Mouse (Mus musculus): ENCODE results near the gene Dhrs7c.

The Dhrs7c gene
- long read RNA-seq, experiment 1, result 0 reads
- long read RNA-seq, experiment 2, result 0 reads

- intact Hi-C loops (cut with DNase I), result no loop called here
These were observed at the start of gene Dhrs7c for GRCm38 (mm10) chr11:67797931-67798330. TSS of gene Dhrs7c (plus strand) at chr11:67798187.

GRCm38 (mm10) chr11:67756287-67756686 lies 41.7 kb upstream of the Dhrs7c start:
- intact Hi-C loops (cut with DNase I), result no loop called here

GRCm38 (mm10) chr11:67757373-67758167 lies 40.4 kb upstream of the Dhrs7c start:
- intact Hi-C loops (cut with DNase I), result no loop called here

GRCm38 (mm10) chr11:67771053-67771452 lies 26.9 kb upstream of the Dhrs7c start, which contains the start of gene Glp2r:
TSS of gene Glp2r (minus strand) at chr11:67771153.
- intact Hi-C loops (cut with DNase I), result no loop called here

GRCm38 (mm10) chr11:67771691-67772090 lies 26.3 kb upstream of the Dhrs7c start:
- intact Hi-C loops (cut with DNase I), result no loop called here

- intact Hi-C loops (cut with DNase I), result no loop called here
These were observed 25.4 kb upstream of the Dhrs7c start for GRCm38 (mm10) chr11:67772577-67772976.

- intact Hi-C loops (cut with DNase I), result no loop called here
These were observed 23.6 kb upstream of the Dhrs7c start, which contains the start of gene Gsg1l2 for GRCm38 (mm10) chr11:67774379-67774778. TSS of gene Gsg1l2 (plus strand) at chr11:67774608.

GRCm38 (mm10) chr11:67790182-67790581 lies 7.8 kb upstream of the Dhrs7c start:
- intact Hi-C loops (cut with DNase I), result no loop called here

GRCm38 (mm10) chr11:67800130-67800723 lies 2.2 kb downstream of the Dhrs7c start:
- intact Hi-C loops (cut with DNase I), result no loop called here

- intact Hi-C loops (cut with DNase I), result no loop called here
These were observed 3.2 kb downstream of the Dhrs7c start for GRCm38 (mm10) chr11:67801169-67801568.

GRCm38 (mm10) chr11:67805538-67805937 lies 7.6 kb downstream of the Dhrs7c start:
- intact Hi-C loops (cut with DNase I), result no loop called here

GRCm38 (mm10) chr11:67806832-67807597 lies 9.0 kb downstream of the Dhrs7c start:
- intact Hi-C loops (cut with DNase I), result no loop called here

- intact Hi-C loops (cut with DNase I), result no loop called here
These were observed 10.1 kb downstream of the Dhrs7c start for GRCm38 (mm10) chr11:67808051-67808450.

GRCm38 (mm10) chr11:67811535-67811934 lies 13.5 kb downstream of the Dhrs7c start:
- intact Hi-C loops (cut with DNase I), result loop anchor here (5.0 kb wide), 1 partner anchor 44 kb away; no protein-coding TSS in a partner anchor

- intact Hi-C loops (cut with DNase I), result loop anchor here (5.0 kb wide), 1 partner anchor 108 kb away; no protein-coding TSS in a partner anchor
These were observed 21.6 kb downstream of the Dhrs7c start for GRCm38 (mm10) chr11:67819604-67820003.

GRCm38 (mm10) chr11:67820221-67820620 lies 22.2 kb downstream of the Dhrs7c start:
- intact Hi-C loops (cut with DNase I), result loop anchor here (5.0 kb wide), 1 partner anchor 107 kb away; no protein-coding TSS in a partner anchor

GRCm38 (mm10) chr11:67821560-67821959 lies 23.6 kb downstream of the Dhrs7c start:
- intact Hi-C loops (cut with DNase I), result loop anchor here (5.0 kb wide), 1 partner anchor 106 kb away; no protein-coding TSS in a partner anchor

- intact Hi-C loops (cut with DNase I), result no loop called here
These were observed 30.5 kb downstream of the Dhrs7c start for GRCm38 (mm10) chr11:67828360-67829059.

- intact Hi-C loops (cut with DNase I), result no loop called here
These were observed 31.5 kb downstream of the Dhrs7c start for GRCm38 (mm10) chr11:67829530-67829929.

GRCm38 (mm10) chr11:67831820-67832219 lies 33.8 kb downstream of the Dhrs7c start:
- intact Hi-C loops (cut with DNase I), result no loop called here
